Mouse (Mus musculus) spleen, postnatal 36 days (tissue): ENCODE measurements at regions not wholly inside any gene's neighbourhood (a gene's known extent, or its start where the extent isn't known, plus 50 kb on each side); places are given as distances from the start of the nearest gene placed in this dataset.
"Not testable (repeated sequence)": the region's sequence is repeated elsewhere in the genome, so short reads cannot be mapped to it uniquely, and the experiment has no call there.

ENCODE experiments used
- DNase-seq, 2 experiments: peaks; one replicate each; pipeline ENCODE4 v3.0.0; 2022; ENCODE audit warnings: low spot score in 2 of 2, mixed read lengths in 1 of 2

DNA sequence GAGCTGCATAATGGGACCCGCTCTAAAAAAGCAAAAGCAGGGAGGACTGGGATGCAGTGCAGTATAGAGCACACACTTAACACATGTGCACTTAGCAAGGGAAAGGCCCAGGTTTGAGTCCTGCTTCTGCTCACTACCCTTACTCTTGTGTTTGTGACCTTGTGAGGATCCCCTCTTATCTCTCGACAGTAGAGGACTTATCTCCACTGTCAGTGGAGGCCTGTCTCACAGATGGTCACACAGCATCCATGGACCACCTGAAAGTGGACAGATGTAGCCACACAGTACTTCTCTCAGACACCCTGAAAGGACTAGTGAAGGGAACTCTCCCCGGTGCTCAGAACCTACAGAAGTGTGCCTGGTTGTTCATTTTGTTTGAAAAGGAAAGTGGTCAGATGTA is 128.5 kb upstream of the Max start:
- no peak for DNase-seq

DNA sequence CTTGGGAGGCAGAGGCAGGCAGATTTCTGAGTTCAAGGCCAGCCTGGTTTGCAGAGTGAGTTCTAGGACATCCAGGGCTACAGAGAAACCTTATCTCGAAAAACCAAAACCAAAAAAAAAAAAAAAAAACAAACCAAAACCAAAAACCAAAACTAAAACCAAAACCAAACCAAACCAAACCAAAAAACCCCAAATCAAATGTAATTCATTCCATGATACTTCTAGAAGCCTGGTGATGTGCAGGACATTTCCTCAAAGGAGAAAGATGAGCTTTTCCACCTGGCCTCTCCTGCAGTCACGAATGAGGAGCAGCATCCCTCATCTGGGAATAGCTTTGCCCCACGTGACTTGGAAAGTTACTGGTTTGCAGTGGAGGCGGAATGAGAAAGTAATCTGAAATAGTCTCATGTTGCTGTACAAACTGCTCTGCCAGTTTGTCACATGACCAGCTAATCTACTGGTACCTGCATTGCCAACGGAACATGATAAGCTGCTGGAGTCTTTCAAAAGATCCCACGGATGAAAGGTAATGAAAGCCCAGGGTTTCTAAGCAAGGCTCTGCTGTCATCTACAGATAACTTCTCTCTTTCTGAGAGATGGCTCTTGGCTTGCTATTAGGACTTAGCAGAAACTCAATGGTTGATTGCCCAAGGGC is 127.8 kb upstream of the Max start:
- no peak for DNase-seq

DNA sequence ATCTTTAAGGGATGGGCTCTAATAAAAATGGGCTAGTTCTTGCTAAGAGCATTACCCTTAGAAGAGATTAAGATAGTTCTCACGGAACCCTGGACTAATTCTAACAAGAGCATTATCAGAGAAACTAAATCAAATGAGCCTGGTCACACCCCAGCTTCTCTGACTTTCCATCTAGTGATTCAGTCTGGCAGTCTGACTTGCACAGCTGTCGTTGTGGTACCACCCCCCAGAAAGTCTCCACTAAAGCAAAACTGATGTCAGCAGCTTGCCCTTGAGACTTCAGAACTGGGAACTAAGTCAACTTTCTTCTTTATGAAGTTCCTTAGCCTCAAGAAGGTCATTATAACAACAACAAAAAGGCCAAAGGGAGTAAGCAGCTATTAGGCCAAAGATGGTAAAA is 126.5 kb upstream of the Max start:
- DNase-seq: no peak

DNA sequence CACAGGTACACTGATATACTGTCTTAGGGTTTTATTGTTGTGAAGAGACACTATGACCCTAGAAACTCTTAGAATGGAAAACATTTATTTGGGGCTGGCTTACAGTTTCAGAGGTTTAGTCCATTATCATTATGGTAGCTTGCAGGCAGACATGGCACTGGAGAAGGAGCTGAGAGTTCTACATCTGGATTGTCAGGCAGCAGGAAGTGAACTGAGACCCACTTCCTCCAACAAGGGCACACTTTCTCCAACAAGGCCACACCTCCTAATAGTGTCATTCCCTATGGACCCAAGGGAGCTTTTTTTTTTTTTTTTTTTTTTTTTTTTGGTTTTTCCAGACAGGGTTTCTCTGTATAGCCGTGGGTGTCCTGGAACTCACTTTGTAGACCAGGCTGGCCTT is 124.9 kb upstream of the Max start:
- not testable (repeated sequence) for DNase-seq

GRCm38 (mm10) chr12:77085894-77086293 is 123.9 kb upstream of the Max start:
- no peak for DNase-seq

- peak in 1 of 2 experiments; percentile 6 for DNase-seq
Measured at GRCm38 (mm10) chr12:77085244-77085643, 123.2 kb upstream of the Max start.

- no peak for DNase-seq
Measured at GRCm38 (mm10) chr12:77084744-77085143, 122.7 kb upstream of the Max start.

DNA sequence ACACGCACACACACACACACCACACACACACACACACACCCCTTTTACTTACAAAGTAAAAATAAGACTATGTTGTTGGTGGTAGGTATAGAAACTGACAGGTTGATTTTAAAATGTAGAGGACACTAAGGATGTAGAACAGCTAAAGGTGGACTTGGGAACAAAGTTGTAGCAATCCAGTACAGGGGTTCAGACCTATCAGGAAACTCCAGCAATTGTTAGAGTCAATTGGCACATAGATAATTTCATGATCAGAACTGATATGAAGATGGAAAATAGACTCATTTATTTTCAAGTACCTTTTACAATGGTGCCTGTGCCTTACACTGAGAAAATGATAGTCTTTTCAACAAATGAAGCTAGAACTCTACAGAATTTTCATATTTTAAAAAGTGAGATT is 122.3 kb upstream of the Max start:
- DNase-seq: no peak

DNA sequence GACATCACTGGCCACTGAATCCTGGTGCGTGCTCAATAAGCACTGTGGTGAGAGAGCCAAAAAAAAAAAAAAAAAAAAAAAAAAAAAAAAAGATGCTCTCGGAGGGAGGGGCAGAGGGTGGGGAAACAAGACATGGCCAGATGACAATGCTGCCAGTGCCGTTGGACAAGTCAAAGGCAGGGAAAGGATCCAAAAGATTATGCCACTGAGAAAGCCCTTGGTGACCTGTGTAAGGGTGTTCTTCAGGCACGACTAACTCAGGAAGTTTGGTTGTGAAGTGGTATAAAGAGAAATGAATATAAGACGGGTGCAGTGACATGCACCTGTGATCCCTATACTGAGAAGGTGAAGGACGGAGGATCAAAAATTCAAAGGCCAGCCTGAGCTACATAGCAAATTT is 121.8 kb upstream of the Max start:
- no peak for DNase-seq

- DNase-seq: no peak
Measured at GRCm38 (mm10) chr12:77081774-77082173, 119.8 kb upstream of the Max start.

DNA sequence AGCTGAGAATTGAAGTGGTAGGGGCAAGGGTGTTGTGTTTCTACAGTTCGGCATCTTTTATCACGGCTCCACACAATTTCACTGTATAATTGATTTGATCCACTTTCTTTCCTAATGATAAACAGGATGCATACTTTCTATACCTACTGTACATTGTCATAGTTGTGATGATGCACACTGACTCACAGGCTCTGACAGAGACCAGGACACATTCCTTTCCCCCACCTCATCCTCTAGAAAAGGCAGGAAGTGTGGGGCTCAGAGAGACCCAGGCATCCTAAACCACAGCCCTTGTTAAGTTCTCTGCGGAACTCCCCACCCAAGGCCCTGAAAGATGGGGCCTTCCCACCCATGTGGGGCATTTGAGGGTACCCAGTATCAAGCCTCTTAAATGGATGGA is 117.5 kb upstream of the Max start:
- DNase-seq: no peak

- no peak for DNase-seq
Measured at GRCm38 (mm10) chr12:77076678-77077077, 114.7 kb upstream of the Max start.

GRCm38 (mm10) chr12:77074602-77075001 is 112.6 kb upstream of the Max start:
- DNase-seq: no peak

DNA sequence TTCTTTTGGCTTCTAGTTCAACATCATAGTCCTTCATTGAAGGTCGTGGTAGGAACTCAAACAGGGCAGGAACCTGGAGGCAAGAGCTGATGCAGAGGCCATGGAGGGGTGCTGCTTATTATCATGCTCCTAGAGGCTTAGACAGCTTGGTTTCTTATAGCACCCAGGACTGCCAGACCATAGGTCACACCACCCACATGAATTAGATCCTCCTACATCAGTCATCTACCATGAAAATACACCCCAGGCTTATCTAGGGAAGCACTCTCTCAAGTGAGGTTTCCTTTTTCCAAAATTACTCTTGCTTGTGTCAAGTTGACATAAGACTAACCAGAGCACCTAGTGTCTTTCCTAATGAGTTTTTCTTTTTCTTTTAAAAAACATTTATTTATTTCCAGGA is 109.7 kb upstream of the Max start:
- DNase-seq: no peak

- no peak for DNase-seq
Measured at GRCm38 (mm10) chr12:77067938-77068337, 105.9 kb upstream of the Max start.

DNA sequence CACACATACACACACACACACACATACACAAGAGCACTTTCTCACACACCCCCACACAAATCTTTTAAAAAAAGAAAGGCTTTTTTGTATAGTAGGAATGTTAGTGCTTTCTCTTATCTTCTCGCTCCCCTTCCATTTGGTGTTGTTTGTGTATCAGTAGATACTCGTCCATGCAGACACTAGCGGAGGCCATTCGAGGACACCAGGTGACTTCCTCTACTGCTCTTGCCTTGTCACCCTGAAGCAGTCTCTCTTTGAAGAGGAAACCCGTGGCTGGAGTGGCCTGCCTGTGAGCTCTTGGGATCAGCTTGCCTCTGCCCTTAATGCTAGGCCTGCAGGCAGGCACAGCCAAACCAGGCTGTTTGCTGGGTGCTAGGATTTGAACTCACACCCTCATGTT is 105.1 kb upstream of the Max start:
- no peak for DNase-seq

DNA sequence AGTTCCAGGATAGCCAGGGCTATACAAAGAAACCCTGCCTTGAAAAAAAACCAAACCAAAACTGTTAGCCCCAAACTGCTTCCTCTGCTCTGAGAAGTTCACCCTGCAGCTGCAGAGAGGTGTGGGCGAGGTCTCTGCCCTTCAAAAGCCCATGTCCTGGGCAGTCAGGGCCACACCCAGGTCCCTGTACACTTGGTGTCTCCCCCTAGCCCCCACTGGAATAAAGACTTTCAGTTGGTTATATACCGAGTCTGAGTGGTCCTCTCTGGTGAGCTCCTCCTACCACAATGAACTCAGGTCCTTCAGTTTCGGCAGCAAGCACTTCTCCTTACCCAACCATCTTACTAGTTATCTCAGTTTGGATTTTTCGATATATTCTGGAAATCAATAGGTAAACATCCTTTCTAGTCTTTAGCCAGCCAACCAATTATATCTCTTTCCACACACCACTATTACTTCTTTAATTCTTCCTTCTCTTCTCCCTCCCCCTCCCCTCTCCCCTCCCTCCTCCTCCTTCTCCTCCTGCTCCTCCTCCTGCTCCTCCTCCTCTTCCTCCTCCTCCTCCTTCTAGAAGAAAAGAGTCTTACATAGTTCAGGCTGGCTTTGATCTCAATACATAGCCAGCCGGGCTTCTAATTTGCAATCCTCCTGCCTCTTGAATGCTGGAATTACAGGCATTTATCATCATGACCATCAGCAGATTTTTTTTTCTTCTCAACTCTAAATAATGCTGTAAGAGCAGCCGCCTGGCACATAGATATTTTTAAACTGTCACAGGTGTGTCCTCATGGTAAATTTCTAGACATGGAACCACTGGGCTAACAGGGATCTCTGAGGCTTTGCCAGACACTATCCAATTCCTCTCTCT is 103.9 kb upstream of the Max start:
- DNase-seq: no peak

- DNase-seq: no peak
Measured at GRCm38 (mm10) chr12:77064048-77064447, 102.0 kb upstream of the Max start.

DNA sequence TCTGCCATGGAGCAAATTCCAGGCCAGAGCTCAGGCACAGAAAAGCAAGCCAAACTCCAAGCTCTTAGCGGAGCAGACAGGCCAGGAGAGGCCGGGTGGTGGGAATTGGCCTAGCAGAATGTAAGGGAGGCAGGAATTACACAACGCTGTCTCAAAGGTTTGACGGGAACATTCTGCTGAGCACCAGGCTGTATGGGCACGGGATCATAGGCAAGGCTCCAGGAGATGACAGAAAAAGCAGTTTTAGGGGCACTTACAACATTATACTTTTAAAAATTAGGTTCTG is 99.5 kb upstream of the Max start:
- DNase-seq: no peak

- DNase-seq: no peak
Measured at GRCm38 (mm10) chr12:77060766-77061561, 99.0 kb upstream of the Max start.

DNA sequence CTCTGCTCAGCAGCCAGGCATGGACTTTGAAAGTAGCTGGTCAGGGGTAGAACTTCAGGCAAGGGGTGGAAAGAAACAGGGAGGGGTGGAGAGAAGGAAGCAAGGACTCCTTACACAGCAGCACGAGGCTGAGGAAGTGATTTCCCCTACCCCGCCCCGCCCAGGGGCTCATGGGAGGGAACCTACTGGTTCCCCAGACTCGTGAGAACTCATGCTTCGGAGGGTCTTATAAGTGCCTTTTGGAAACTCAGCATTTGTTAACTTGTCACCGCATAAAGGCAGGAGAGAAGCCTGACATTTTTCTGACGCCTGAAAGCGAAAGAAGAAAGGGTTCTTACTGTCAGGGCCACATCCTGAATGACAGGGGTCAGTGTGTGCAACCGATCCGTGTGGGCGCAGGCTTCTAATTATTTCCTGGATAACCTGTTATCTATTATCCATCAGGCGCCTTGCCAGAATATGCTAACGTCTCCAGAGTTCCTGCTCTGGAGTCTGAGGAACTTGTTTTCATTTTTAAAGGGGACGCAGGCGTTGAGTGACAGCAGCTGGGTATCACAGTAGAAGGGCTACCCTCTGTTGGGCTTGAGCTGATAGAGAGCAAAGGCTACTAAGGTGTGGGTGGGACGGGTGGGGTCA is 98.2 kb upstream of the Max start:
- peak; percentile 62 to 77 for DNase-seq

- no peak for DNase-seq
Measured at GRCm38 (mm10) chr12:77059679-77060059, 97.7 kb upstream of the Max start.
